Mouse (Mus musculus) right cerebral cortex, postnatal 4 days (tissue): Measurements from ENCODE around the gene Bbs9.
"Not testable (repeated sequence)": the region's sequence is repeated elsewhere in the genome, so short reads cannot be mapped to it uniquely, and the experiment has no call there.

Experiments used
- DNase-seq: peaks from one replicate; pipeline ENCODE4 v3.0.0-alpha.2; 2022

The Bbs9 gene

DNA sequence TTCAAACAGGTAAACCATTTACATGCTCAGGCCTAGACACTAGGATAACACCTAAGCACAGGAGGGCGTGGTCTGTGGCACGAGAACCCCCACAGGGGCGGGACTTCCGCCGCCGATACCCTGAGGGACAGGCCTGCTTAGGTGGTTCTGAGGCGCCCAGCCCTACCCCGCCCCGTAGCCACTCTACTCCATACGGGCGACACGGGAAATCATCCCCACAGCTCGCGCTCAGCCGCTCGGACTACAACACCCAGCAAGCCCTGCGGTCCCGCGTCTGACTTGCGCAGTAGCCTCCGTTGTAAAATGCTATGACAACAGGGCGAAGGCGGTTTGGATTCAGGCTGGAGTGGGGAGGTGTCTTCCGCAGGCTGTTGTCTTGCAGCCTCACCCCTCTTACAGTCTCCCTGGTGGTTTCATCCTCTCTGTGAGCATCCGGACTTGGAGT, at the start of gene Bbs9:
Bbs9 (plus strand) TSS at position 292 of the 445 bp plus-strand sequence.
- peak; percentile 88 for DNase-seq

DNA sequence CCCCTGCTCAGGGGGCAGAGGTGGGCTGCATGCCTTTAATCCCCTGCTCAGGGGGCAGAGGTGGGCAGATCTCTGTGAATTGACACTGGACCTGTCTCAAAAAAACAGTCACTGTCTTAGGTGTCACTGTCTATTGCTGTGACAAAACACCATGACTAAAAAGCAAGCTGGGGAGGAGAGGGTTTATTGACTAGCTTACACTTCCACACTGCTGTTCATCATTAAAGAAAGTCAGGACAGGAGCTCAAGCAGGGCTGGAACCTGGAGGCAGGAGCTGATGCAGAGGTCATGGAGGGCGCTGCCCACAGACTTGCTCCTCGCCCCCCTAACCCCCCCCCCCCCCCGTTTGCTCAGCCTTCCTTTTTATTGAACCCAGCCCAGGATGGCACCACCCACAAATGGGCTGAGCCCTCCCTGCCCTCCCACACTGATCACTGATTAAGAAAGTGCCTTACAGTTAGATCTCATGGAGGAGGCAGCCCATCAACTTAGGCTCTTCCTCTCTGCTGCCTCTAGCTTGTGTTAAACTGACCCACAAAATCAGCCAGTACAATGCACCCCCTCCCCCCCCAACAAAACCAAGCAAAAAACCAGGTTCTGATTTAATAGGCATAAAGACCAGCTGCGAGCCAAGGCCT, 47.4 kb upstream of the Bbs9 start:
- no peak for DNase-seq

DNA sequence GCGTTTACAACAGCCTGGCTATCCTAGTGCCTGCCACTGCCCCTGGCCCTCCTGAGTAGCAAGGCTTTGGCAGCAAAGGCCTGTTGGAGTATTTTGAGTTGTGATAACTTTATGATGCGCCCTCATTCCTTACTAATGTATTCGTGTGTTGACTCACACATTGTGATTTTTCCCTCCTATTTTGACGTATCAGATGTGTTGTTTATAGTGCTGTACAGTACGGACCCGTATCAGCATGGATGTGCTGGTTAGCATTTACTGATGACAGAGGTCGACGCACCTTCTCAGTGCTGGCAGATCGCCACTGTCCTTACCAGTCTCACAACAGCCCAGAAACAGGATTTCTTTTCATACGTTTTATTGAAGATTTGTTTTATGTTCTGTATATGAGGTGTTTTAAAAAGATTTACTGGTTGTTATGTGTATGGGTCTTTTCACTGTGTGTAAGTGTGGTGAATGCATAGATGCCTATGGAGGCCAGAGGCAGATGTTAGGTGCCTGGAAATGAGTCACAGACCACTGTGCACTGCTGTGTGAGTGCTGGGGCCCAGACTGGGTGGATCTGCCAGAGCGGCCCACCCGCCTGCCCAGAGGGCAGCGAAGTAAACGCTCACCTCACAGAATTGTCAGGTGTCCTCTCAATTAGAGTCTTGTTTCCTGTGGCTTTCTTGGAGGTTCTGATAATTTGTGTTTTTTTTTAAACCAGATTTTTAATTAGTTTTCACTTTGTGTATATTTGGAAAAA, 46.7 kb upstream of the Bbs9 start:
- no peak for DNase-seq

DNA sequence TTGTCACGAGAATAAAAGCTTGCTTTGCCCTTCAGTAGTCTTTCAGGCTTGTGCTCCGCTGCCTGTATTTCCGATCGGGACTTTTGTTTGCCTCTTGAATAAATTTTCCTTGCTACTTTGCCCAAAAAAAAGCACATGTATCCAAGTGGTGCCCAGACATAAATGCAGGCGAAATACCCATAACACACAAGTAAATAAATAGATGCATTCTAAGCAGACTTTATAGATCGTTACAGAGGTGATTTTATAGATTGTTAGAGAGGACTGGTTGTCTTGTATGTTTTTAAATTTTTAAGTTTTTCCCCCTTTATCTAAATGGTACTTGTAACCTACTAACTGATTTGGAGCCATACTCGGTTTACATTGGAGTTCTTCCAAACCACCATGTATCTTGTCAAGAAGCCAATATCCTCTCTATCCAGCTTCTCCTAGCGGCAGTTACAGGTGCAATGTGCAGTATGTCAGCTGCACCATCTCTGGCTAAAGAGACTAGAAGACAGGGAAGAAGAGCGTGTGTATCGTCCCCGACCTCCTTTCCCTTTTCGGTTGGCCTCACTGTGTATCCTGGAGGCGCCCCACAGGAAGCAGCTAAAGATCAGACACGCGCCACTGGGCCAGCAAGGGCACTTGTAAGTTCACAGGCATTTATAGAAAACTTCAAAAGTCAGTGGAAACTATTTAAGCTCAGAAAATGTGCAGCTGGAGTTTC, 45.8 kb upstream of the Bbs9 start:
- no peak for DNase-seq

DNA sequence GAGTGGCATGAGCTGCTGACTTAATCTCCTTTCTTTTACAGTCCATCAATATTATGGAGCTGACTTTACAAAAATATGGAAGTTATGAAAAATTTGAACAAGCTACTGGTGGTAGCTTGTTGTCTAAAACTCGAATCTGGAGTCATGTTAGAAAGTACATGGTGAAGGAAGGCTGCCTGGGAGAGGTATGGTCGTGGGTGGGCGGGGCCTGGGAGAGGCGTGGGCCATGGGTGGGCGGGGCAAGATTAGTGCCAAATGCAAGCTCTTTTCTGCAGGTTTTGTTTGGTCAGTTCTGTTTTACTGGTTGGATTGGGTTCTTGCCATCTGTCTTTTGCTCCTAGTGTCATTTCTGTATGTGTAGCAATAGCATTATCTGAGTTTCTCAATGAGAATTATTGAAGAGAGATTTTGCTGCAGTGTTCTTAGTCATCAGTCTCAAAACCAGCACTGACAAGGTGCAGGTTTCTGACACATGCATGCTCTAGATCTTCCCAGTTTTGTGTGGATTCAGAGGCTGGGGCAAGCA, 45.1 kb upstream of the Bbs9 start:
- no peak for DNase-seq

DNA sequence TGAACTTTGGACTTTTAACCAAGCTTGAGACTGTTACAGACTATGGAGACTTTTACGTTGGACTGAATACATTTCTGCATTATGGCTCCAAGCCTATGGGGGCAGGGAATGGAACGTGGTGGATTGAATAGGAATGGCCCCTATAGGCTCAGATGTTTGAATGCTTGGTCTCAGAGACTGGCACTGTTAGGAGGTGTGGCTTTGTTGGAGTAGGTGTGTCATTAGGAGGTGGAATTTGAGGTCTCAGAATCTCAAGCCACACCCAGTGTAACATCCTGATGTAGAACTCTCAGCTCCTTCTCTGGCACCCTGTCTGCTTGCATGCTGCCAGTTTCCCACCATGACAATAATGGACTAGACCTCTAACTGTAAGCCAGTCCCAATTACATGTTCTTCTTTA, 42.3 kb upstream of the Bbs9 start:
- DNase-seq = no peak

DNA sequence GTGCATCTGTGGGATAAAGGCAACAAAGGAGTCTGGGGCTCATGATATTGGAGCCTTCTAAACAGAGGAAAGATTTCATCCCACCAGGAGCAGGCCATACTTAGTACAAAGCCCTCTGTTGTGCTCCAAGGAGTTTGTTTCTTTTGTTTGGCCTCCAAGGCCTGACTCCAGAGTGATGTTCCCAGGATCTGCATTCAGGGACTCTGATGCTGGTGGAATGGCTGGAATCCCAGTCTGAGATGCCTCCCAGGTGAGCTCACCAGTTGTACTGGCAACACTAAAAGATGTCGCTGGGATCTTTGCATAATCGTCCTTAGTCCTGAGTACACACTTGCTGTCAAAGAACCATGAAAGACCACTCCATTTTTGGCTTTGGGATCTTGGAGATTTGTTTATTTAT, 41.4 kb upstream of the Bbs9 start:
- DNase-seq = no peak

DNA sequence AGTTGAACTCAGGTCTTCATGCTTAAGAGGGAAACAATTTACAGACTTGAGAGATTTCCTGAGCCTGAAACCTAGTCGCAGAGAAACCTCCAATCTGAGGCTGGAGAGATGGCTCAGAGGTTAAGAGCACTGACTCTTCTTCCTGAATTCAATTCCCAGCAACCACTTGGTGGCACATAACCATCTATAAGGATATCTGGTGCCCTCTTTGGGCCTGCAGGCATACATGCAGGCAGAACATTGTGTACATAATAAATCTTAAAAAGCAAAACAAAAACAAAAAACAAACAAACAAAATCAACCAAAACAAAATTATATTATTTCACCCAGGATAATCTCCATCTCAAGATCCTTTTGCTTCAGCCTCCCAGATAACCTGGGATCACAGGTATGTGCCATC, 36.7 kb upstream of the Bbs9 start:
- DNase-seq = no peak

DNA sequence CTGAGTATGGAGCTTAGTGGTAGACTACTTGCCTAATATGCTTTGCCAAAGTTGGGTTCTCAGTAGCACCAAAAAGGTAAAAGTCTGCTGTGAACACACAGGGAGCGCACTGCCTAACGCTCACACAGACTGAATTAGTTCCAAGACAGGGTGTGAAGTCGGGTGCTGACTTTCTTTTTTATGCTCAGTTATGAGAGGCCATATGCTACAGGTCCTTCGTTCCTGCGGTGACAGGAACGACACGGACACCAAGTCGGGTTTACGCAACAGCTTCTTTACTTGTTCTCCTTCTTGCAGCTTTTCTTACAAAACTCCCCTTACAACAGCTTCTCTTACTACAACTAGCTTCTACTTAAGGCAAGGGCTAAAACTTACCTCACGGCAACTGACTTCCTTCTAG, 32.4 kb upstream of the Bbs9 start:
- DNase-seq = no peak

DNA sequence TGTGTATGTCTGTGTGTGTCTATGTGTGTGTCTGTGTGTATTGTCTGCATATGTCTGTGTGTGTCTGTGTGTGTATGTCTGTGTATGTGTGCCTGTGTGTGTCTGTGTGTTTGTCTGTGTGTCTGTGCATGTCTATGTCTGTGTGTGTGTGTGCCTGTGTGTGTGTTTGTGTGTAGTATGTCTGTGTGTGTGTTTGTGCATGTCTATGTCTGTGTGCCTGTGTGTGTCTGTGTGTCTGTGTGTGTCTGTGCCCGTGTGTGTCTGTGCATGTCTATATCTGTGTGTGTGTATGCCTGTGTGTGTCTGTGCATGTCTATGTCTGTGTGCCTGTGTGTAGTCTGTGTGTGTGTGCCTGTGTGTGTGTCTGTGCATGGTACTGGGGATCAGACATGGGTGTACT, 30.4 kb upstream of the Bbs9 start:
- no peak for DNase-seq

DNA sequence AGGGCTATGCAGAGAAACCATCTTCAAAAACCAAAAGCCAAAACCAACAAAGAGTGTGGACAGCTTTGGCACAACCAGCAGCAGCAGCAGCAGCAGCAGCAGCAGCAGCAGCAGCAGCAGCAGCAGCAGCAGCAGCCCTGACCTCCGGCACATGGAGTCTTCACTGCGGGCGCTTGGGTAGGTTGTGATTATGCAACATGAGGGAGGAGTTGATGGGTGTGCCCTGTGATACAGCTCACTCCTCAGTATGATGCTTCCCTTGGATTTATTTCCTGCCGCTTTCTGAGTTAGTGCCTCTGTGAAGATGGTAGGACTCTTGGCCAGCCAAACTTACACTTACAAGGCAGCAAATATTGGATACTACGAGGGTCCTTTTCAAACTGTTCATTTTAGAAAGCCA, 28.3 kb upstream of the Bbs9 start:
- DNase-seq = no peak

DNA sequence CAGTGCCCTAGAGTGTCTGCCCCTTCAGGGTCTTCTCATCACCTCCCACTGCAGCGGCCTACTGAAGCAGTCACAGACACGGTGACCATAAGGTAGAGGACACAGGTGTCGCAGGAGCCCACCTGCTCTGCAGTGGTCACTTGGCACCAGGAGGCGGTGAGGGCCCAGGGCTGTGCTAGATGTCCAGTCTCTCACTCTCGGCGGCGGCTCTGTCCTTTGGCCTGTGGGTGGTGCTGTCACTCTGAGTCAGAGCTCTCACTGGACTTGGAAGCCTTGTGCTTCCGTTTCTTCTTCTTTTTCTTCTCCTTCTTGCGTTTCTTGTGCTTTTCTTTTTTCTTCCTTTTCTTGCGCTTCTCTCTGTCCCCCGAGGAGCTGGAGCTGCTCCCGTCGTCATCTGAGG, 27.1 kb upstream of the Bbs9 start:
- no peak for DNase-seq

DNA sequence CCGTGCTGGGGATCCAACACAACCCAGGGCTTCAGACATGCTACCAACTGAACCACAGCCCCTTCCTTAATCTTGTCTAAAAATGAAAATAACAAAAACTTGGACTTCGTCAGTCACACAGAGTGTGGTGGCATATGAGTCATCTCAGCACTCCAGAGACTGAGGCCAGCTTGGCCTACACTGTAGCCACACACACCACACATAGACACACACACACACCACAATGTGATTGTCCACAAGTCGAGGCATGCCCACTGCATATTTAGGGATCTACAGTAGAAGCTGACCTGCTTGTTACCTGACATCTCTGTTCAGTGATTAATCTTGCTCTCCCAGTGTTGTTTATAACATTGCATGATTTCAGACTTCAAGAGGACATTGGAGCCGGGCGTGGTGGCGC, 26.3 kb upstream of the Bbs9 start:
- no peak for DNase-seq

DNA sequence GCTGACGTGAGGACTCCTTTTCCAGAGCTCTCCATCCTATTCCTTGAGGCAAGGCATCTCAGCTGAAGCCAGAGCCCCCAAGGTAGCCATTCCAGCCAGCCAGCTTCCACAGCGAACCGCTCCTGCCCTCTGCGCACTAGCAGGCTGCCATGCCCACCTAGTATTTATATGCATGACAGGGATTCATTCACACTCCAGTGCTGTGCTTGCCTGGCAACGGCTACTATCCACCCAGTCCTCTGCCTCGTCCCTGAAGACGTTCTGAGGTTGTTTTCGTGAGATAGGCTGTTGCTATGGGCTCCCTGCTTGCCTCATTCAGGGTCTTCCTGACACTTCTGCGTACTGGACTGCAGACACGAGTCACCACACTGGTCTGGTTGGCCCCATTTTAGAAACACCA, 22.8 kb upstream of the Bbs9 start:
- no peak for DNase-seq

DNA sequence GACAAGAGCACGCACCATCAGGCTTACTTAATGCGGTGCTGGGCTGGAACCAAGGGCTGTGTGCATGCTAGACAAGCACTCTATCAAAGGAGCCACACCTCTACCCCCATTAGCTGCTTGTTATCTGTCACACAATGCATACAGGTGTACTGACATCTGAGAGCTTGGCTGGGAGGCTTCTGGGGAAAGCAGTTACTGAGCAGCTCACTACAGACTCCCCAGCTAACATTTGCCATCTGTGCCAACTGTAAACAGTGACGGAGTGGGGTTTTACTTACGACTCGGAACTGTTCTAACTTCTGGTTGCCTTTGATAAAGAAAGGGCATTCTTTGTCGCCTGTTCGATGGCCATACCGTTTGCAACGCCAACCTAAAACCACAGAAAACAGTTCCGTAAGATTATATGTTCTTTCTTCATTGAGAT, 22.0 kb upstream of the Bbs9 start:
- DNase-seq = no peak

DNA sequence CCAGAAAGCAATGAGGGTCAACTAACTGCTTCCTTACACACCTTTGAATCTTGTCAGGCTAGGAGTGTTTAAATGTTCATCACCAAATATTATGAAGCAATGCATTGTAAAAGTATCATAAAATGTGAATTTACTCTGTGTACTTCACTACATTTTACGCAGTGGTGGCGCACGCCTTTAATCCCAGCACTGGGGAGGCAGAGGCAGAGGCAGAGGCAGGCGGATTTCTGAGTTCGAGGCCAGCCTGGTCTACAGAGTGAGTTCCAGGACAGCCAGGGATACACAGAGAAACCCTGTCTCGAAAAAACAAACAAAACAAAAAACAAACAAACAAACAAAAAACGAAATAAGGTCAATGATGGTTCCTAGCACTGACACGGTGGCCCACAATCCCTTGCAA, 21.5 kb upstream of the Bbs9 start, which contains the start of gene Gm17545:
Gm17545 (plus strand) TSS at position 301 of the 400 bp plus-strand sequence.
- DNase-seq = not testable (repeated sequence)

DNA sequence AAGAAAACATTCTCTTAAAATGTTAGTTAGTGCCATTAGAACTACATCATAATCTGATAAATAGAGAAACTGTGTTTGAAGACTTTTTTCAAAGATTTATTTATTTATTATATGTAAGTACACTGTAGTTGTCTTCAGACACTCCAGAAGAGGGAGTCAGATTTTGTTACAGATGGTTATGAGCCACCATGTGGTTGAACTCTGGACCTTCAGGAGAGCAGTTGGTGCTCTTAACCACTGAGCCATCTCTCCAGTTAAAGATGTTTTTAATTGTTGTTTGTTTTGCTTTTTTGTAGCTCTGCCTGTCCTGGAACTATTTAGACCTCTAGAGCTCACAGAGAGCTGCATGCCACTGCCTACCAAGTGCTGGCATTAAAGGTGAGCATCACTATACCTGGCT, 20.5 kb upstream of the Bbs9 start:
- DNase-seq = no peak

DNA sequence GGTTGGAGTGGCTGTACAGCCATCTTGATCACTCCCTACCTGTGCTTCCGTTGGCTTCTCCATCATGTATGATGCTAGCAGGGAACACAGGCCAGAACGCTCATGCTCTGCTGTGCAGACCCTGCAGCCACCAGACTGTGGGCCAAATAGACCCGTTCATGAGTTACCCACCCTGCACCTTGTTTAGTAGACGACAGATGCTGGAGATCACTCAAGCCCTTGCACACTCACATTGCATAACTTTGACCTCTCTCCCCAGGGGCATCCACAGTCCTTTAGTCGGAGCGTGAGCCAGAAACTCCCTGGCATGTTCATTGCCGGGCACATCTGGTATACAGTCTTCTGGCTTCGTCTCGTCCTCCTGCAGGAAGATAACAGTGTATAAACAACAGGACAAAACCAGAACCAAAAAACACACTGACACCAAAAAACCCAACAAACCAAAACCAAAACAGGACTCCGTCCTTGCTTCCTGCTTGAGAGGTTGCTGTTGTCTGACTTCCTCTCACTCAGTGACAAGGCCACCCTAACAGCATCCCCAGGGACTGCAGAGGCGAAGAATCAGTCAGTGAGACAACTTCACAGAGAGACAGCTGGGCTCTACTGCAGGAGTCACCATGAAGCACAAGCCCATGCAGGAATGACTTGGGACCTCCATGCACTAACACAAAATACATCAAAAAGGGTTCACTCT, 18.2 kb upstream of the Bbs9 start:
- no peak for DNase-seq

DNA sequence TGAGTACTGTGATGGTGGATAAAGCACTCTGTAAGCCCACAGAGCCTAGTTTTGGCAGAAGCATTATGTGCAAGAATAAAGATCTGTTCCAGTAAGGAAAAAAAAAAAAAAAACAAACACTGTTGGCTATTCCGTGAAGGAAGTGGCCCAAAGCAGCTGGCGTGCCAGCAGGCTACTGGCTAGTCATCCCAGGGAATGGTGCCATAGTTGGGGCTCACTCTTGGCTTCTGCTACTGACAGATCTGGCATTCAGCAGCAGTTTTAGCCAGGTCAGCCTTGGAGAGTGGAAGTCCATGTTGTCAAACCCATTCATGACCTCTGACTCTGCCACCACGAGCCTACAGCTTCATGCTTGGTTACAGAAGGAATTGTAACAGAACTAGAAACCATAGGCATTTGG, 13.6 kb upstream of the Bbs9 start:
- no peak for DNase-seq

DNA sequence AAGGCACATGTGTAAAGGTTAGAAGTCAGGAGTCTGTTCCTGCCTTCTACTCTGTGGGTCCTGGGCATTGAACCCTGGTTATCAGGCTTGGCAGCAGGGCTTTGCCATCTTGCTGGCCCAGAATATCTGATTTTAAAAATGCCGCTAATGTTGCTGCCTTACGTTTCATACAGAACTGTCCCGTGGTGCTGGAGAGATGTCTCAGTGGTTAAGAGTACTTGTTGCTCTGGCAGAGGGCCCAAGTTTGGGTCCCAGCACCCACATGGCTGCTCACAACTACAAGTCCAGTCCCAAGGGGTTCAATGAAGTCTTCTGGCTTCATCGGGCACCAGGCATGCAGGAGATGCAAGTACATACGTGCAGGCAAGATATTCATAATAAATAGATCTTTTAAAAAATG, 9.3 kb upstream of the Bbs9 start:
- DNase-seq = no peak

DNA sequence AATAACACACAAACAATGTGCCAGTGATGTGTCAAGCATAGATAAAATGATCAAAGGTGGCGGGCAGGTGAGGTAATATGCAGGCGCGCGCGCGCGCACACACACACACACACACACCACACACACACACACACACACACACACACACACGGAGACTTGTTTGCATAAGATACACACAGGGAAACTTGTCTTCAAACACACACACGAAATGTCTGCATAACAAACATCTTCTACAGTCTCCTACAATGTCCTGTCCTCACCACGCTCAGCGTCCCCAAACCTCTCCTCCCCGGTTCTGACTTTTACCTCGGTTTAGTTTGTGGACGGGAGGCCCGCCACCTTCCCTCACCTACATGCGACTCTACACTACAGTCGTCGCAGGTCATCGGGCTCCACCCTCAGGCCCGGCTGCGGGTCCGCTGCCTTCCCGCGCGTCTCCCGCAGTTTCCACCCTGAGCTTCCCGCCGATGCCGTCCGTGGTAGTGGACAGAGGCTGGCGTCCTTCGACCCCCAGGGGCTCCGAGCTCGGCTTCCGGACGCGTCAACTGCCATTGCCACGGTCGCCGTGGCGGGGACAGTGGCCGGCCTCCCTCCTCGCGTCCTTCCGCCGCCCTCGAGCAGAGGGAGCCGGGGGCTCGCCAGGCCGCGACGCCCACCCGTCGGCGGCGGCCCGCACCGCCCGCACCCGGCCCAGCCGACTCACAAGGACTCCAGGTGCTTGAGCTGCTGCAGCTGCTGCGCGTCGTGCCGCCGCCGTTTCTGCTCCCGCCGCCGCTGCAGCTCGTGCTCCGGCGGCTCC, 7.9 kb upstream of the Bbs9 start:
- peak; percentile 42 for DNase-seq

DNA sequence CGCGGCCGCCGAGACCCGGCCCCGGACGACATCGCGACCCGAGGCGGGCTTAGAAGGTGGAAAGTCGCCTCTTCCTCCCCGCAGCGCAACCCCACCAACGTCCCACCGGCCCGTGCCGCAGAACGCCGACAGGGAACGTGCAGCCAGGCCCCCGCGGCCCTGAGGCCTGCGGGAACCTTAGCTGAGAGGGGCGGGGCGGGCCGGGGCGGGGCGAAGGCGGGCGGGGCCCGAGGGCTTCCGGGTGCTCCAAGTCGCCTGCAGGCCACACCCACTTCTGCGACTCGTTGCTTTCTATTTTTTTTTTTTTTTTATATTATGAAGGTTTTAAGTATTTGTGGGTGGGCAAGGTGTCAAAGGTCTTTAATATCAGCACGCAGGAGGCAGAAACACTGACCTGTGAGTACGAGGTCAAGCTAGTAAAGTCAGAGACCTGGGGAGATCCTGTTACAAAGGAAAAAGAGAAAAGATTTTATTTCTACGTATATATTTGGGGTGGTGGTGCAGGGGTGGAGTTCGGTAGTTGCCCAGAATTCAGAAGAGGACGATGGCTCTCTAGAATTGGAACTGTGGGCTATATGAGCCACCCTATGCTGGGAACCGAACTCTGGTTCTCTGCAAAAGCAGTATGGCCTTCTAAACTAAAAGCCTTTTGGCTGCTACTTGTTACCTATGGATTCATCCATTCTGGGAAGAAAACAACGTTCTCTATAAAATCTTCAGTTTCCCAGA, 7.2 kb upstream of the Bbs9 start:
- peak; percentile 61 for DNase-seq
